Mouse (Mus musculus) small intestine, adult 2 months (tissue): ENCODE results near the gene Map2.

Experiments
- CTCF ChIP-seq: fragments of 200-500 bp; IDR thresholded peaks from 2 replicates; pipeline ENCODE4 v1.5.1; 2012; ENCODE audit warnings: low read depth, mild to moderate bottlenecking, control low read depth, inconsistent platforms, low read length, moderate library complexity, mixed read lengths; ENCODE audit not compliant: insufficient replicate concordance, insufficient read length; ENCODE audit errors: extremely low read depth
- POLR2A ChIP-seq: fragments of 200-500 bp; IDR thresholded peaks from 2 replicates; pipeline ENCODE4 v1.6.1; 2012; ENCODE audit warnings: low read depth, mild to moderate bottlenecking, control low read depth, inconsistent platforms, low read length, moderate library complexity

DNA sequence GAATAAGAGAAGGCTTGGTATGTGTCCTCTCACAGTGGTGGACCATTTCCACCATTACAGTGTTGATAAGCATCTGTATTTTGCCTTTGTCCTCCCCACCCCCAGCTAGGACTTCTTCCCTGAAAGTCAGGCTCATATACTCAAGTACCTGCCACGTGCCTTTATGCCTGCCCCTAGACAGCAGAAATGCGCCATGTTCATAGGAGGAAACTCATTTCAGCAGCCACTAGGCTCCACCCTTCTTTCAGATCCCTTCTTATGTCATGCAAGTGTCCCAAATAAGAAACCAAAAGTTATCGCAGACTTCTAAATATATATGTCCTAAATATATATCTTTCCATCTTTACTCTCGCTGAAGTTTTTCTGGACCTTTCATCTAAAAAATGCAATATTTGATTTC is 21.2 kb downstream of the Map2 start:
- TF ChIP-seq CTCF: no peak
- no peak for TF ChIP-seq POLR2A
